Mouse (Mus musculus) Patski (cell line): ENCODE results near the gene 9930104L06Rik. TPM values are rescaled to one million over a fixed set of nuclear protein-coding genes. Genes with fewer than 3 reads are reported as not detected.
"Not testable (repeated sequence)": the region's sequence is repeated elsewhere in the genome, so short reads cannot be mapped to it uniquely, and the experiment has no call there.

Source experiments
- ATAC-seq: fragments of 100-300 bp; one replicate; pipeline ENCODE4 v1.8.0; 2021
- CTCF ChIA-PET: fragments of 350-600 bp; sonication (Branson Sonifier 250); formaldehyde crosslinking; loops from one replicate; lab custom pipeline; 2022; ENCODE audit warnings: inconsistent platforms; lab: Charles Lee
- POLR2A ChIA-PET: fragments of 350-600 bp; sonication (Branson Sonifier 250); formaldehyde crosslinking; loops from one replicate; lab custom pipeline; 2022; ENCODE audit warnings: antibody characterized with exemption, inconsistent platforms; lab: Charles Lee
- DNase-seq: peaks from one replicate; pipeline ENCODE4 v3.0.0-alpha.2; 2011; ENCODE audit warnings: low read depth, low spot score
- H3K27me3 ChIP-seq: fragments of 371-371 bp; one replicate; pipeline ENCODE4 v1.5.1; 2021
- CTCF ChIP-seq: fragments of 100-300 bp; IDR thresholded peaks from one replicate; pipeline ENCODE4 v1.5.1; 2021
- in situ Hi-C: fragments of 300-500 bp; cut with MboI; formaldehyde crosslinking; loops from 3 replicates; pipeline ENCODE4 v1.11.1; 2018; ENCODE audit warnings: low pct_unique_long_range_greater_than_20kb, mixed read lengths
- polyA plus RNA-seq: library from polyadenylated mRNA; unstranded; gene quantifications from one replicate; pipeline ENCODE4 v1.2.3, GENCODE M21; 2021

The 9930104L06Rik gene
- polyA plus RNA-seq, 1 experiment from 2014 or later = 8.9 TPM

GRCm38 (mm10) chr4:124928102-124928501 is 8.7 kb upstream of the 9930104L06Rik start:
- in situ Hi-C loops = no loop called here
- TF ChIP-seq CTCF = no peak
- ChIA-PET POLR2A (no interaction called here), CTCF (interaction anchor here (1.6 kb wide), 1 partner anchor 15 kb away, joined by 4 read pairs; no protein-coding TSS in a partner anchor)
- DNase-seq (peak; percentile 19), ATAC-seq (no peak)
- no peaks in the 10 kb centered on the region for H3K27me3 ChIP-seq

GRCm38 (mm10) chr4:124939211-124939610 is 2.4 kb downstream of the 9930104L06Rik start, which contains the start of gene Cdca8:
Gene Cdca8, minus strand, starts transcription at chr4:124939311.
- DNase-seq, ATAC-seq, CTCF ChIA-PET: not testable (repeated sequence)

GRCm38 (mm10) chr4:124943022-124943421 is 6.2 kb downstream of the 9930104L06Rik start:
- POLR2A ChIA-PET = interaction anchor here (0.9 kb wide), 1 partner anchor 114 kb away, joined by 3 read pairs; no protein-coding TSS in a partner anchor
- H3K27me3 ChIP-seq = no peaks in the 10 kb centered on the region
- TF ChIP-seq CTCF = peak; percentile 73
- CTCF ChIA-PET = interaction anchor here (0.6 to 3.5 kb wide), 11 partner anchors 10 to 156 kb away, joined by 3 to 20 read pairs (median 4); no protein-coding TSS in a partner anchor
- in situ Hi-C loops = loop anchor here (5.0 kb wide), 1 partner anchor 114 kb away; no protein-coding TSS in a partner anchor
- DNase-seq (no peak), ATAC-seq (no peak)

More at GRCm38 (mm10) chr4:124939211-124939610, 2.4 kb downstream of the 9930104L06Rik start, which contains the start of gene Cdca8:
- in situ Hi-C loops, H3K27me3 ChIP-seq, POLR2A ChIA-PET: not testable (repeated sequence)

- in situ Hi-C loops = loop anchor here (5.0 kb wide), 1 partner anchor 114 kb away; no protein-coding TSS in a partner anchor
- H3K27me3 ChIP-seq = no peaks in the 10 kb centered on the region
- POLR2A ChIA-PET = no interaction called here
- CTCF ChIA-PET = interaction anchor here (1.2 to 3.5 kb wide), 6 partner anchors 9 to 156 kb away, joined by 3 to 20 read pairs (median 5); no protein-coding TSS in a partner anchor
- ATAC-seq (no peak), DNase-seq (no peak)
- no peak for TF ChIP-seq CTCF
These were observed 6.9 kb downstream of the 9930104L06Rik start for GRCm38 (mm10) chr4:124943781-124944180.

- ChIA-PET CTCF (interaction anchor here (0.6 to 3.5 kb wide), 2 partner anchors 112 to 228 kb away, joined by 3 to 20 read pairs; no protein-coding TSS in a partner anchor), POLR2A (no interaction called here)
- TF ChIP-seq CTCF = peak; percentile 59
- DNase-seq (no peak), ATAC-seq (no peak)
- in situ Hi-C loops = loop anchor here (5.0 kb wide), 1 partner anchor 112 kb away; no protein-coding TSS in a partner anchor
- H3K27me3 ChIP-seq = no peaks in the 10 kb centered on the region
These were observed 8.1 kb downstream of the 9930104L06Rik start for GRCm38 (mm10) chr4:124944961-124945360.

- ATAC-seq (no peak), DNase-seq (no peak)
- TF ChIP-seq CTCF = no peak
- no peaks in the 10 kb centered on the region for H3K27me3 ChIP-seq
- in situ Hi-C loops = no loop called here
- ChIA-PET POLR2A (no interaction called here), CTCF (no interaction called here)
These were observed 12.6 kb downstream of the 9930104L06Rik start for GRCm38 (mm10) chr4:124949488-124949887.

- POLR2A ChIA-PET = no interaction called here
- in situ Hi-C loops = no loop called here
- DNase-seq = no peak
- no peak for TF ChIP-seq CTCF
- H3K27me3 ChIP-seq = no peaks in the 10 kb centered on the region
- ATAC-seq = no peak
- CTCF ChIA-PET = no interaction called here
These were observed 13.6 kb downstream of the 9930104L06Rik start for GRCm38 (mm10) chr4:124950181-124951035.

GRCm38 (mm10) chr4:124951036-124951433 is 14.2 kb downstream of the 9930104L06Rik start:
- ChIA-PET POLR2A (no interaction called here), CTCF (interaction anchor here (3.8 kb wide), 1 partner anchor 8 kb away, joined by 13 read pairs; no protein-coding TSS in a partner anchor)
- DNase-seq (no peak), ATAC-seq (no peak)
- TF ChIP-seq CTCF = no peak
- peaks cover 1% of the 10 kb centered on the region for H3K27me3 ChIP-seq
- in situ Hi-C loops = no loop called here

GRCm38 (mm10) chr4:124953546-124953945 is 16.7 kb downstream of the 9930104L06Rik start:
- TF ChIP-seq CTCF = no peak
- ATAC-seq (no peak), DNase-seq (no peak)
- POLR2A ChIA-PET = no interaction called here
- CTCF ChIA-PET = interaction anchor here (3.8 kb wide), 1 partner anchor 10 kb away, joined by 13 read pairs; no protein-coding TSS in a partner anchor
- peaks cover 4% of the 10 kb centered on the region for H3K27me3 ChIP-seq
- in situ Hi-C loops = no loop called here

GRCm38 (mm10) chr4:124957284-124957683 is 20.4 kb downstream of the 9930104L06Rik start:
- peaks cover 9% of the 10 kb centered on the region for H3K27me3 ChIP-seq
- no peak for DNase-seq
- ChIA-PET POLR2A (no interaction called here), CTCF (no interaction called here)
- in situ Hi-C loops = no loop called here
- no peak for TF ChIP-seq CTCF
- no peak for ATAC-seq

- no peak for TF ChIP-seq CTCF
- no peak for DNase-seq
- no peak for ATAC-seq
- in situ Hi-C loops = no loop called here
- ChIA-PET POLR2A (no interaction called here), CTCF (no interaction called here)
- peaks cover 9% of the 10 kb centered on the region for H3K27me3 ChIP-seq
These were observed 22.2 kb downstream of the 9930104L06Rik start for GRCm38 (mm10) chr4:124959062-124959461.
